Mouse (Mus musculus) liver, embryonic 14.5 days (tissue): Measurements from ENCODE around the gene Gm42742. TPM values are rescaled to one million over a fixed set of nuclear protein-coding genes. Genes with fewer than 3 reads are reported as not detected.
A peak's percentile ranks its signal among the peaks of the same experiment; 100 is the strongest.

Experiments used
- ATAC-seq: fragments of 200-750 bp; cut with Nextera tagmentation; 2 replicates; pipeline ENCODE4 v1.8.0; 2017; ENCODE audit warnings: moderate number of reproducible peaks, mild to moderate bottlenecking, moderate library complexity; ENCODE audit not compliant: insufficient read depth
- DNase-seq, 3 experiments: peaks; one replicate each; pipeline ENCODE4 v3.0.0-alpha.2; 2012 to 2013; ENCODE audit warnings: low read depth in 3 of 3, low spot score in 3 of 3
- H3K27ac ChIP-seq: fragments of 300-500 bp; sonication (generic); 2 replicates; pipeline ENCODE4 v1.5.1; 2014; ENCODE audit warnings: moderate library complexity, mild to moderate bottlenecking, control low read depth, inconsistent platforms
- H3K27me3 ChIP-seq: fragments of 300-500 bp; sonication (generic); 2 replicates; pipeline ENCODE4 v1.6.1; 2014; ENCODE audit warnings: mild to moderate bottlenecking, low read length, moderate library complexity; ENCODE audit not compliant: control insufficient read depth, insufficient read depth
- H3K36me3 ChIP-seq: fragments of 300-500 bp; sonication (generic); replicated peaks from 2 replicates; pipeline ENCODE4 v1.6.1; 2014; ENCODE audit warnings: low read depth; ENCODE audit not compliant: control insufficient read depth, insufficient read depth
- H3K4me1 ChIP-seq, 2 experiments: fragments of 200-500 bp in 1 of 2; fragments of 300-500 bp in 1 of 2; sonication (generic) in 1 of 2; replicated peaks; 2 replicates each; pipeline ENCODE4 v1.6.1; 2012 to 2014; ENCODE audit warnings: antibody characterized with exemption in 1 of 2, inconsistent platforms in 1 of 2, low read length in 1 of 2; ENCODE audit not compliant: control insufficient read depth in 2 of 2, insufficient read depth in 2 of 2
- H3K4me2 ChIP-seq: fragments of 300-500 bp; sonication (generic); 2 replicates; pipeline ENCODE4 v1.6.1; 2014; ENCODE audit warnings: low read depth, mild to moderate bottlenecking, control low read depth, moderate library complexity
- H3K4me3 ChIP-seq, 2 experiments: fragments of 200-500 bp in 1 of 2; fragments of 300-500 bp in 1 of 2; sonication (generic) in 1 of 2; 2 replicates each; pipeline ENCODE4 v1.5.1; 2012 to 2014; ENCODE audit warnings: low read depth in 2 of 2, low read length in 2 of 2, mild to moderate bottlenecking in 2 of 2, control low read depth in 1 of 2, inconsistent platforms in 1 of 2, moderate library complexity in 1 of 2; ENCODE audit not compliant: insufficient read depth in 1 of 2
- H3K9ac ChIP-seq: fragments of 300-500 bp; sonication (generic); replicated peaks from 2 replicates; pipeline ENCODE4 v1.6.1; 2014; ENCODE audit warnings: mild to moderate bottlenecking, control low read depth, moderate library complexity
- H3K9me3 ChIP-seq: fragments of 300-500 bp; sonication (generic); 2 replicates; pipeline ENCODE4 v1.6.1; 2016; ENCODE audit warnings: low read length, mixed read lengths; ENCODE audit not compliant: control insufficient read depth
- CTCF ChIP-seq: IDR thresholded peaks from 2 replicates; pipeline ENCODE4 v1.5.1; 2016; ENCODE audit warnings: antibody characterized with exemption, low read depth, control low read depth
- EP300 ChIP-seq: IDR thresholded peaks from 2 replicates; pipeline ENCODE4 v1.6.1; 2016; ENCODE audit warnings: antibody characterized with exemption, low read depth
- WGBS: fragments of 180-500 bp; shearing (Covaris S2); extraction: QIAGEN DNeasy Blood & Tissue Kit; methylation state at CpG from one replicate; pipeline ENCODE4 v1.1.7; 2014; ENCODE audit not compliant: insufficient replicate concordance; 5-methylcytosine and 5-hydroxymethylcytosine counted together
- polyA plus RNA-seq, 2 experiments: library from polyadenylated mRNA; depleted of rRNA in 1 of 2; stranded (reverse) in 1 of 2; unstranded in 1 of 2; fragments of >200 nt; fragmentation: Nextera tagmentation in 1 of 2; extraction: Ambion mirVana in 1 of 2; gene quantifications; 2 replicates each; pipeline versions ENCODE4 v1.2.1 to v1.2.3; 2012 to 2014

Gm42742 gene
- polyA plus RNA-seq, 2 experiments = 1.2 to 15.7 TPM

DNA sequence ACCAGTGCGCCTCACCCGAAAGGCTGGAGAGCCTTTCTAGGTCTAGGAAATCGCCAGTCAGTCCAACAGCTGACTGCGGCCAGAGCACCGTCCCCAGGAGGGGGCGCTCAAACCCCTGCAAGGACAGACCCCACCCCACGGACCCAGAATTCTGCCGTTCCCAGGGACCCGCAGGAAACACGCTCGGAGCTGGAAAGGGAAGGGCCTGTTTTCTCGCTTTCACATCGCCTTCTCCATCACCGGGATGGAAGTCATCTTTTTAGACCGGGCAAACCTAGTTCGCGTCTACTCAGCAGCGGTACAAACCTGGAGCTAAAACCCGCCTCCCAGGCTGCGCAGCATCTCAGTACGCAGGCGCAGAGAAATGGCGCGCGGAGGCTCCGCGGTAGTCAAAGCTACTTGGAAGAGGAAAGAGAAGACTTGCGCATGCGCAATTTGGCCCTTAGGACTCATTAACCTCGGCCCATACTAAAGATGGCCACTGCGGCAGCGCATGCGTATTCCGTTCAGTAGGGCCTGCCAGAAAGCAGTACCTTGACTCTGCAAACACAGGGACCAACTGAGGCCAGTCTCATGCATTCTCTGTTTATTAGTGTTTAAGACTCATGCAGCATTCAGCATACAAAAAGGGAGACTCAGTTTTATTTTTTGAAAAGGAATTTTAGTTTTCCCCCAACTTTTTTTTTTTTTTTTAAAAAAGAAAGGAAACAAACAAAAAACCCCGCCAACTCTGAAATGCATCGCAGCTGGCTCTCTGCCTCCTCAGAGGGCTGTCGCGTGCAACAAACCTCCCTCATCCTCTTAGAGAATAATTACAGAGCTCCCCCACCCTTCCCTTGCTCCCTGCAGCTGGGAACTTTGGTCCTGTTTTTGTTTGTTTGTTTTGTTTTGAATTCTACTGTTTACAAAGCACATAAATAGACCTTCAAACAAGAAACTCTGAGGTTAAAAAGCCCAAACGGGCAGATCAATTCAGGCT lies 3.6 kb downstream of the Gm42742 start, which contains the start of gene Pagr1a:
Gene Pagr1a (minus strand): TSS at position 382 of the 979 bp plus-strand sequence.
- 5% methylated on average over 39 of the region's 39 CpGs for WGBS
- no peaks in the 10 kb centered on the region for H3K27me3 ChIP-seq
- DNase-seq (peak; percentile 100), ATAC-seq (peak; percentile 85)
- H3K4me3 ChIP-seq = peak within 1 kb of the TSS; percentile 80 to 93
- H3K4me2 ChIP-seq = peak within 1 kb of the TSS; percentile 98
- TF ChIP-seq EP300 (no peak), CTCF (peak; percentile 94)
- peak within 1 kb of the TSS; percentile 83 for H3K9ac ChIP-seq
- peaks cover 7% of the 10 kb centered on the region for H3K36me3 ChIP-seq
- peak within 1 kb of the TSS; percentile 79 for H3K27ac ChIP-seq
- H3K9me3 ChIP-seq = no peaks in the 10 kb centered on the region
- peaks cover 9 to 24% of the 10 kb centered on the region in 2 experiments for H3K4me1 ChIP-seq

DNA sequence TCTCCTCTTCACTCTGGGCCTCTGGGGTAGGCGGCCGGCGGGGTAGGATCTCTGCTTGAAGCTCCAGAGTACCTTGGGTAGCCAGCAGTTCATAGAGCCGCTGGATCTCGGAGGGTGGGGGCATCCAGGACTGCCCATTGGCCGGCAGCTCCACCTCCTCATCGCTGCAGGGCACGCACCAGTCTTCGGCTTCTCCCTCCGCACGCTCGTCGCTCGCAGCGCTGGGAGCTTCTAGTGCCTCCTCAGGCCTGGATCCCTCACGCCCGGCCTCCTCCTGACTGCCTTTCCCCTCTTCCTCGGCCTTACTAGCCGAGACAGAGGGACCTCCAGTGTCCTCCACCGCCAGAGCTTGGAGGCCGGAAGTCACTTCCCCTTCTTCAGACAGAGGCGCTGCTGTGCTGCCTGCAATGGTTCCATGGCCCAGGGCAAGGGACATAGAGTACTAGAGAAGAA lies 4.4 kb downstream of the Gm42742 start:
- Histone ChIP-seq H3K4me2 (peak overlapping the region; percentile 98), H3K36me3 (peaks cover 5% of the 10 kb centered on the region), H3K4me1 (peaks cover 5 to 18% of the 10 kb centered on the region in 2 experiments; a peak in 3 of 4 replicates), H3K4me3 (peak overlapping the region; percentile 80 to 93), H3K27me3 (no peaks in the 10 kb centered on the region), H3K9ac (peak overlapping the region; percentile 83), H3K9me3 (no peaks in the 10 kb centered on the region), H3K27ac (peak overlapping the region; percentile 79)
- under 1% methylated on average over 22 of the region's 22 CpGs for WGBS
- ATAC-seq = peak; percentile 67
- no peak for TF ChIP-seq CTCF
- TF ChIP-seq EP300 = no peak
- DNase-seq = peak in 1 of 3 experiments; percentile 37

DNA sequence TGATC lies 4.6 kb downstream of the Gm42742 start, which contains the start of gene Pagr1b:
Gene Pagr1b (minus strand): TSS at position 4 of the 5 bp plus-strand sequence.
- H3K36me3 ChIP-seq = peaks cover 5% of the 10 kb centered on the region
- H3K4me2 ChIP-seq = peak within 1 kb of the TSS; percentile 98
- H3K9ac ChIP-seq = peak within 1 kb of the TSS; percentile 83
- no peak for DNase-seq
- H3K27me3 ChIP-seq = no peaks in the 10 kb centered on the region
- no peak for ATAC-seq
- H3K9me3 ChIP-seq = no peaks in the 10 kb centered on the region
- H3K4me1 ChIP-seq = peaks cover 5 to 15% of the 10 kb centered on the region in 2 experiments; a peak in 3 of 4 replicates
- TF ChIP-seq CTCF = no peak
- TF ChIP-seq EP300 = no peak
- H3K27ac ChIP-seq = peak within 1 kb of the TSS; percentile 79
- H3K4me3 ChIP-seq = peak within 1 kb of the TSS; percentile 80 to 93

DNA sequence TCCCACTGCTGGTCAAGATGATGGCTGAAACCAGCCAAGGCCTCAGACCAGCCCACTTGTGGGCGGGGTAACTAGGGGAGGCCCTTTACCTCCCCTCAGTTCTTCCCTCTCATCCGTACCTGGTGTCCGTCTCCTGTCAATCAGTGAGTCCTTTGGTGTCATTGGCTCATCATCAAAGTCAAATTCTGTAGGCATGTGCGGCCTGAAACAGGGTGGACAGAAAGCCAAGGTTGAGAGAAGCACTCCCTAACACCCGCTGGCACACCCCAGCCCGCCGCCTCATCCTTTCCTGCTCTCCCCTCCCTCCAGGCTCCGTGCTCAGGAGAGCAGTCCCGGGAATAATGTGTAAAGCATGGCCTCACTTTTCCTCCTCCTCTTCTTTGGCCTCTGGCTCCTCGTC lies 4.8 kb downstream of the Gm42742 start:
- Histone ChIP-seq H3K27ac (peak overlapping the region; percentile 79), H3K27me3 (no peaks in the 10 kb centered on the region), H3K4me1 (peaks cover 5 to 14% of the 10 kb centered on the region in 2 experiments; a peak in 3 of 4 replicates), H3K9me3 (no peaks in the 10 kb centered on the region), H3K4me3 (peak overlapping the region; percentile 80 to 93), H3K9ac (peak overlapping the region; percentile 83), H3K4me2 (peak overlapping the region; percentile 98), H3K36me3 (peaks cover 5% of the 10 kb centered on the region)
- ATAC-seq = peak; percentile 47
- peak; percentile 56 to 65 (median 62) for DNase-seq
- TF ChIP-seq CTCF (no peak), EP300 (no peak)
- WGBS = 3% methylated on average over 10 of the region's 10 CpGs

DNA sequence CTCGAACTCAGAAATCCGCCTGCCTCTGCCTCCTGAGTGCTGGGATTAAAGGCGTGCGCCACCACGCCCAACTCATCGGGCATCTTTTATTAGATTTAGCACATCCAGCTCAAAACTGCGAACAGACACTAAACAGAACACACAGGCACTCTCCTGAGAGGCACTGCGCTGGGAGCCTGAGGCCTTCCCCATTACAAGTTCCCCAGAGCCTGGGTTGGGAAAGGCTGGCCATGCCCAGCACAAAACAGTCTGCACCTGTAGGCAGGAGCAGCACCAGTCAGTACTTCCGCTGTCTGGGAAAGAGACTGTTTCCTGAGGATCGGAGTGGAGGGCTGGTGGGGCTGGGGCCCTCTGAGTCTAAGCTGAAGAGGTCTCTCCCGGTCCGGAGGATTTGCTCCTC lies 5.9 kb downstream of the Gm42742 start:
- no peaks in the 10 kb centered on the region for H3K9me3 ChIP-seq
- no peak overlapping the region for H3K4me3 ChIP-seq
- peak overlapping the region; percentile 75 for H3K4me2 ChIP-seq
- H3K36me3 ChIP-seq = peaks cover 5% of the 10 kb centered on the region
- TF ChIP-seq CTCF (no peak), EP300 (no peak)
- no peak for ATAC-seq
- 86% methylated on average over 12 of the region's 12 CpGs for WGBS
- DNase-seq = no peak
- H3K9ac ChIP-seq = no peak overlapping the region
- H3K27ac ChIP-seq = no peak overlapping the region
- H3K4me1 ChIP-seq = peaks cover 5 to 14% of the 10 kb centered on the region in 2 experiments; a peak in 3 of 4 replicates
- no peaks in the 10 kb centered on the region for H3K27me3 ChIP-seq
